Mouse (Mus musculus): ENCODE measurements around the gene Nrp1. TPM values are rescaled to one million over a fixed set of nuclear protein-coding genes. Genes with fewer than 3 reads are reported as not detected.

Nrp1 gene
- polyA plus RNA-seq, 1 experiment from 2014 or later = 140 TPM

GRCm38 (mm10) chr8:128398472-128399091, 40.2 kb downstream of the Nrp1 start:
- Histone ChIP-seq H3K36me3 (0 out of 2 replicates have a peak, but pooled peaks cover 5% of the 10 kb centered on the region), H3K4me1 (peaks cover 42% of the 10 kb centered on the region), H3K9me3 (replicated peaks) (no peaks in the 10 kb centered on the region), H3K27me3 (no peaks in the 10 kb centered on the region), H3K27ac (no peak overlapping the region), H3K4me2 (no peak overlapping the region), H3K9ac (no peak overlapping the region), H3K4me3 (replicated peaks) (no peak overlapping the region)
- ATAC-seq (replicated peaks; ENCODE audit: low FRiP score) = no peak
- 76% methylated on average over 11 of the region's 11 CpGs for WGBS

- peaks cover 34% of the 10 kb centered on the region for H3K4me1 ChIP-seq
- H3K27ac ChIP-seq = no peak overlapping the region
- ATAC-seq (replicated peaks; ENCODE audit: low FRiP score) = no peak
- H3K4me2 ChIP-seq = no peak overlapping the region
- H3K27me3 ChIP-seq = no peaks in the 10 kb centered on the region
- 0 out of 2 replicates have a peak, but pooled peaks cover 2% of the 10 kb centered on the region for H3K36me3 ChIP-seq
- H3K4me3 ChIP-seq (replicated peaks) = no peak overlapping the region
- 66% methylated on average over 5 of the region's 5 CpGs for WGBS
- no peak overlapping the region for H3K9ac ChIP-seq
- H3K9me3 ChIP-seq (replicated peaks) = no peaks in the 10 kb centered on the region
Observed at GRCm38 (mm10) chr8:128400286-128400685, 41.9 kb downstream of the Nrp1 start.

- 52% methylated on average over 2 of the region's 2 CpGs for WGBS
- no peak for ATAC-seq (replicated peaks; ENCODE audit: low FRiP score)
Observed at GRCm38 (mm10) chr8:128404876-128405275, 46.5 kb downstream of the Nrp1 start.

DNA sequence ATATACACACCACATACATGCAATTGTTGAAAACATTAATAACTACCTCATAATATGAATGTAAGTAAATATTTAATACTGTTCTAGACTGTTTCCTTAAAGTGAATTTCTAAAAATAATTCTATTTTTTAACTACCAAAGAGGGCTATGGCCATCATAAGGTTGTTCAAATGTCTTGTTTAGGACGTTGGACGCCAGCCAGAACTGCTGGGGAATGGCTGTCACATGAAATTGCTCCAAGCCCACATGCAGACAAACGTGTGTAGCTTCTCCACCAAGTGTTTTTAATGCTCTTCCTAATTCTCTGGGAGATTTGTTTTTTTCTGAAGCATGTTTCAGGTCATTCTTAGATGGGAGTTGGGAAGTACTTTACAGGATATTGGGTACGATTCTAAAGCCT, 55.0 kb downstream of the Nrp1 start:
- Histone ChIP-seq H3K4me2 (no peak overlapping the region), H3K4me1 (peaks cover 21% of the 10 kb centered on the region), H3K9ac (no peak overlapping the region), H3K9me3 (replicated peaks) (no peaks in the 10 kb centered on the region), H3K36me3 (0 out of 2 replicates have a peak, but pooled peaks cover 3% of the 10 kb centered on the region), H3K27ac (no peak overlapping the region), H3K27me3 (no peaks in the 10 kb centered on the region), H3K4me3 (replicated peaks) (no peak overlapping the region)
- 60% methylated on average over 4 of the region's 4 CpGs for WGBS
- ATAC-seq (replicated peaks; ENCODE audit: low FRiP score) = no peak

More at GRCm38 (mm10) chr8:128404876-128405275, 46.5 kb downstream of the Nrp1 start:
- 0 out of 2 replicates have a peak, but pooled peaks cover 2% of the 10 kb centered on the region for H3K36me3 ChIP-seq
- H3K27me3 ChIP-seq = no peaks in the 10 kb centered on the region
- no peak overlapping the region for H3K27ac ChIP-seq
- no peak overlapping the region for H3K9ac ChIP-seq
- no peak overlapping the region for H3K4me3 ChIP-seq (replicated peaks)
- H3K9me3 ChIP-seq (replicated peaks) = no peaks in the 10 kb centered on the region
- 0 out of 2 replicates have a peak, but pooled peaks cover 5% of the 10 kb centered on the region for H3K4me1 ChIP-seq
- H3K4me2 ChIP-seq = no peak overlapping the region

DNA sequence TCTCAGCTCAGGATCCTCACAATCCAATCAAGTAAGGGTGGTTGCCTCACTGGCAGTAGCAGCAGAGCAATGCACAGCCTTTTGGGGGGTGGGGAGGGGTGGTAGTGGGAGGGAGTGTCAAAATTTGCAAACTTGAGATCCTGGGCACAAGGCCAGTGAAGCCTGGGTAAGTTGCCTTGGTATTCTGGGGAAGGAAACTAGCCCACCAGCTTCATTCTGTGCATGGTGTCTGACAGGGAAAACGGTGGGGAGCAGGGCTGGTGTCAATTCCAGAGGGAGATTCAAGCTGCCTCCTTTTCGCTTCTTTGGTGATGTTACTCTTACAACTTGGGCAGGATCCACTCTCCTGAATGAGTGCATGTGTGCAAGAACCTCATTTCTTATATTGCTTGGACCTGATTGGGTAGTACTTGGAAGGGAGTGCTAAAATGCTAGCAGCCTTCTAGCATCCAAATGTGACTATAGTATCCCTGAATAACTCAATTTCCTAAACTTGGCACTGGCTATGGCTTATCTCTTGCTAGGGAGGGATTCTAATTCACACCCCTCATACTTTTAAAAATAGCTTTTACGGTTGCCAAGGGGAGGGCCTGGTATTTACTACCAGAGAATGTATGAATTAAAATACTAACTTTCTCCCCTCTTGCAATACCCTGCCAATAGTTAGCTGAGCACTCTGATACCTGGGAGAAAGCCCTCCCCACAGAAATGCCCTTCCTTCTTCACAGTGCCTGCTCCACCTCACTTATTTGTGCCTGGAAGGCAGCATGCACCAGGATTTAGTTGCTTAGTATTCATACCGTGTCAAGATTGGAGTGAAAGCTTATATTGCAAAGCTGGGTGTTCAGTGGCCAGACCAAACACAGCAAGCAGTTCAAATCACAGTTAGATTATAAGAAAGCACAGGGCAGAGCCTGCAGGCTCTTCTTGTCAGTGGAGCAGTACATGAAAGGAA, 57.6 kb downstream of the Nrp1 start:
- Histone ChIP-seq H3K27me3 (no peaks in the 10 kb centered on the region), H3K4me1 (peaks cover 21% of the 10 kb centered on the region), H3K36me3 (peaks cover 20% of the 10 kb centered on the region), H3K4me2 (no peak overlapping the region), H3K27ac (peak overlapping the region; percentile 60), H3K9ac (no peak overlapping the region), H3K9me3 (replicated peaks) (no peaks in the 10 kb centered on the region), H3K4me3 (replicated peaks) (no peak overlapping the region)
- 41% methylated on average over 4 of the region's 4 CpGs for WGBS
- ATAC-seq (replicated peaks; ENCODE audit: low FRiP score) = no peak; the same call in 1 of the 2 replicates

- Histone ChIP-seq H3K4me3 (replicated peaks) (no peak overlapping the region), H3K4me1 (peaks cover 21% of the 10 kb centered on the region), H3K27me3 (no peaks in the 10 kb centered on the region), H3K4me2 (no peak overlapping the region), H3K27ac (peak overlapping the region; percentile 60), H3K9ac (no peak overlapping the region), H3K9me3 (replicated peaks) (no peaks in the 10 kb centered on the region), H3K36me3 (peaks cover 23% of the 10 kb centered on the region)
- 34% methylated on average over 2 of the region's 2 CpGs for WGBS
- ATAC-seq (replicated peaks; ENCODE audit: low FRiP score) = no peak
Observed at GRCm38 (mm10) chr8:128416896-128417295, 58.5 kb downstream of the Nrp1 start.

DNA sequence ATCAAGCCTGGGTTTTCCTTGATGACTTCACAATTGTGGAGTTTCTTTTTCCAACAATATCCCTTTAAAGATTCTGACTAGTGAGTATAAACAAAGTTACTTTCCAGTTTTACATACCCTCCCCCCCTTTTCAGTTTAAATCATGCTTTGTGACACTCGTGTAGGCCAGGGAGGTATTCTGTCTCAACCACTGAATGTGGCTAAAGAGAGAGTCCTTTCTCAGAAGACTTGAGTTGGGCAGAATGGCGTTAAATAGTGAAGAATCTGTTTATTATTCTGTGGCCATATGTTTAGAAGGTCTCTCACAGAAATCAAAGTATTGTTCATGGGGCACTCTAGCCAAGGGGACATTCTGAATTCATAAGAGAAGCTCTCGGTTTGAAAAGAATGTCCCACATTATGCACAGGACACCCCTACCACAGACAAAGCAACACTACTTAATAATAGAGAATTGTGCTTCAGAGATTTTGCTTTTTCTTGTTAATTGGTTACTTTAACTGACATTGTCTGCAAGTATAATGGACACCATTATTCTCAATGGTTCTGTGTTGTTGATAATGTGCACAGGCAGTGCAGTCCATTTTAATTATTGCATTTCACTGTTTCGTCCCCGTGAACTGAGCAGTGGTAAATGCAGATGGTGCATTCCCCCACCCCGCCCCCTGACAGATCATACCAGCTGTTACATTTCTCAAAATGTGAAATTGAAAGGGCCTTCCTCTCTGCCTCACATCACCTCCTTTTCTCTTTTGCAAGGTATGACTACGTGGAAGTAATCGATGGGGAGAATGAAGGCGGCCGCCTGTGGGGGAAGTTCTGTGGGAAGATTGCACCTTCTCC, 59.8 kb downstream of the Nrp1 start:
- ATAC-seq (replicated peaks; ENCODE audit: low FRiP score) = no peak
- Histone ChIP-seq H3K9me3 (replicated peaks) (no peaks in the 10 kb centered on the region), H3K27me3 (no peaks in the 10 kb centered on the region), H3K4me3 (replicated peaks) (no peak overlapping the region), H3K9ac (no peak overlapping the region), H3K4me1 (peaks cover 21% of the 10 kb centered on the region), H3K27ac (no peak overlapping the region), H3K36me3 (peaks cover 27% of the 10 kb centered on the region), H3K4me2 (no peak overlapping the region)
- WGBS = 85% methylated on average over 10 of the region's 10 CpGs

- no peak overlapping the region for H3K27ac ChIP-seq
- peaks cover 27% of the 10 kb centered on the region for H3K36me3 ChIP-seq
- no peaks in the 10 kb centered on the region for H3K27me3 ChIP-seq
- H3K4me2 ChIP-seq = no peak overlapping the region
- peaks cover 36% of the 10 kb centered on the region for H3K4me1 ChIP-seq
- no peaks in the 10 kb centered on the region for H3K9me3 ChIP-seq (replicated peaks)
- H3K4me3 ChIP-seq (replicated peaks) = no peak overlapping the region
- no peak for ATAC-seq (replicated peaks; ENCODE audit: low FRiP score)
- no peak overlapping the region for H3K9ac ChIP-seq
Observed at GRCm38 (mm10) chr8:128419984-128420383, 61.6 kb downstream of the Nrp1 start.

- peaks cover 27% of the 10 kb centered on the region for H3K36me3 ChIP-seq
- ATAC-seq (replicated peaks; ENCODE audit: low FRiP score) = no peak
- H3K27me3 ChIP-seq = no peaks in the 10 kb centered on the region
- no peaks in the 10 kb centered on the region for H3K9me3 ChIP-seq (replicated peaks)
- no peak overlapping the region for H3K4me2 ChIP-seq
- H3K4me1 ChIP-seq = peaks cover 32% of the 10 kb centered on the region
- no peak overlapping the region for H3K9ac ChIP-seq
- 94% methylated on average over 1 of the region's 1 CpGs for WGBS
- H3K4me3 ChIP-seq (replicated peaks) = no peak overlapping the region
- H3K27ac ChIP-seq = no peak overlapping the region
Observed at GRCm38 (mm10) chr8:128420402-128420801, 62.0 kb downstream of the Nrp1 start.

GRCm38 (mm10) chr8:128423813-128424212, 65.4 kb downstream of the Nrp1 start:
- Histone ChIP-seq H3K36me3 (peaks cover 51% of the 10 kb centered on the region), H3K9ac (no peak overlapping the region), H3K9me3 (replicated peaks) (no peaks in the 10 kb centered on the region), H3K4me3 (replicated peaks) (no peak overlapping the region), H3K27me3 (no peaks in the 10 kb centered on the region), H3K4me2 (no peak overlapping the region), H3K4me1 (peaks cover 19% of the 10 kb centered on the region), H3K27ac (peak overlapping the region; percentile 65)
- no peak for ATAC-seq (replicated peaks; ENCODE audit: low FRiP score)

DNA sequence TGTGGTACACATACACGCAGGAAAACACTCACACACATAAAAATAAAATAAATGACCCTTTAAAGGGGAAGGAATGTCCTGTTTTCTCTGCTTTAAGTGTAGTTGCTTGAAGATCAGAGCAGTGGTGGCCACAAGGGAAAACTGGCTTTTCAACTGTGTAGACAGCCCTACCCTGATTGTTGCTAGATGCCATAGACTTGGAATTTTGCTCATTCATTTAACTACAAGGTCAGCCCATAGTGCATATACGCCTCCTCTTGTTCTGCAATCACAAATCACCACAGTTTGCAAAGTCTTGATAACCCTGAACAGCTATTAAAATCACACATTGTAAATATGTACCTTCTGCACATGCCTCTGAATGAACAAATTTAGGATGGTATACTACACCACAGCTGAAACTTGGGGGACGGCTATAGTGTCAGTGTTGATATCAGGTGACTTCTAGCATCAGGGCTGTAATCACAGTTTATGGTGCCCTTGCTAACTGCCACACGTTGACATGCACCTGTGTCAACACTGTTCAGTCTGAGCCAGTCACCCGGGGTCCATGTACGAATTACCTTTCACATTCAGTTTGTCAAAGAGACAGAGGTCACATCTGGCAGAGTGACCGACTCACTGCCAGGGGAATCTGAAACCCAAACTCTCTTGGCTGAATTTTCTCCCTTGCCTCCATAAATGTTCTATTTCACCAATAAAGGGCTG, 66.4 kb downstream of the Nrp1 start:
- H3K4me1 ChIP-seq = peaks cover 19% of the 10 kb centered on the region
- no peak overlapping the region for H3K4me3 ChIP-seq (replicated peaks)
- no peaks in the 10 kb centered on the region for H3K9me3 ChIP-seq (replicated peaks)
- peak; percentile 92 for ATAC-seq (replicated peaks; ENCODE audit: low FRiP score)
- H3K27me3 ChIP-seq = no peaks in the 10 kb centered on the region
- 25% methylated on average over 7 of the region's 7 CpGs for WGBS
- peaks cover 55% of the 10 kb centered on the region for H3K36me3 ChIP-seq
- peak overlapping the region; percentile 65 for H3K27ac ChIP-seq
- H3K9ac ChIP-seq = no peak overlapping the region
- H3K4me2 ChIP-seq = no peak overlapping the region
